Comparison of ENCODE assay signal across 8 mouse cellular contexts in the genomic region with DNA sequence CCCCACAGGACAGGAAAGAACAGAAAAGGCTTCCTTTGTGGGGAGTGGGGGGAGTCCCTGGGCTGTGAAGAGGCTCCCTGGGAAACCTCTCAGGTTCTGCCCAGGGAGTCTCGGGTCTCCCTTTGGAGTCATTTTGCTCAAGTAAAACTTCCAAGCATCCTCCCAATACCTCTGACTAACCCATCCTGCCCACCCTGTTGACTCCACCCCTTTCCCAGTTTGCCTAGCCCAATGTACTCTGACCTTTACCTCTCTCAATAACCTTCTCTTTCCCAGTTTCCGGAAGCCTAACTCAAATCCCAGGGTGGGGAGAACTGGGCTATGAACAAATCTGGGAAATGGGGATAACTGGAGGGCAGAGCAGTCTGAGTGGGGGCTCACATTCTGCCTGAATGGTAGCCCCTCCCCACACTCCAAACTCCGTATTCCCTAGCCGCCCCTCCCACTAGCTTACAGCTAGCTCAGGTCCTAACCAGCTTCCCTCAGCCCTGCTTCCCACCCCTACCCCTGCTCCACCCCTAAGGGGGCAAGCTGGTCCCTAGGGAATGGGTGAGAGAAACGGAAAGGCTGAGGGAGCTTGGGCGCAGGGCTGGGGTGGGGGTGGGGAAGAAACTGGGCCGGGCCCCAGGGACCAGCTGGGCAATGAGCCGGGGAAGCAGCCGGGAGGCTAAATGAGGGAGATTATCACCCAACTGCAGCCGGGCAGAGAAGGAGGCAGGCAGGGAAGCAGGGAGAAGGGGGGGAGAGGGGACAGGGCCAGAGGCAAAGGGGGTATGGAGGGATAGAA. TPM values are rescaled to one million over a fixed set of nuclear protein-coding genes. Genes with fewer than 3 reads are reported as not detected.
DNase-seq lines count a peak whose midpoint lies in the region; ATAC-seq lines count a peak whose summit lies in the region.

No protein-coding gene starts in this region.

- H3K4me3 ChIP-seq in kidney, embryonic 15.5 days (replicated peaks): peak overlapping the region; percentile 20; the same call in 1 of the 2 replicates
- H3K4me3 ChIP-seq in embryonic facial prominence, embryonic 14.5 days (ENCODE audit: low read depth, low read length): no peak overlapping the region
- H3K4me3 ChIP-seq in limb, embryonic 11.5 days (ENCODE audit: low read depth, low read length): no peak overlapping the region
- no peak overlapping the region for H3K4me3 ChIP-seq in neural tube, embryonic 14.5 days (ENCODE audit: low read depth, low read length)

- H3K4me2 ChIP-seq in kidney, embryonic 15.5 days: peak overlapping the region; percentile 54
- peak overlapping the region; percentile 39 for H3K4me2 ChIP-seq in embryonic facial prominence, embryonic 14.5 days (ENCODE audit: low read depth, low read length)
- peak overlapping the region; percentile 20 for H3K4me2 ChIP-seq in limb, embryonic 11.5 days (ENCODE audit: low read depth, severe bottlenecking)
- peak overlapping the region; percentile 32; the same call in 1 of the 2 replicates for H3K4me2 ChIP-seq in neural tube, embryonic 14.5 days (ENCODE audit: low read depth, low read length)

- DNase-seq in kidney, postnatal 36 days: no peak
- peak; percentile 39 for DNase-seq in embryonic facial prominence, embryonic 14.5 days (ENCODE audit: low spot score)
- DNase-seq in limb, embryonic 11.5 days (ENCODE audit: low spot score): peak; percentile 40
- no peak for DNase-seq in layer of hippocampus, adult 9-11 months
- no peak for DNase-seq in layer of hippocampus, postnatal 14 days (ENCODE audit: low spot score in 2 of 2)
- no peak for DNase-seq in gastrocnemius, postnatal 36 days

- peaks cover 70% of the 10 kb centered on the region for H3K27me3 ChIP-seq in kidney, embryonic 15.5 days
- peaks cover 71% of the 10 kb centered on the region for H3K27me3 ChIP-seq in embryonic facial prominence, embryonic 14.5 days (replicated peaks; ENCODE audit: control insufficient read depth, insufficient read depth, low read length)
- peaks cover 54% of the 10 kb centered on the region for H3K27me3 ChIP-seq in limb, embryonic 11.5 days (ENCODE audit: control insufficient read depth, insufficient read depth, low read length)
- H3K27me3 ChIP-seq in neural tube, embryonic 14.5 days (ENCODE audit: control insufficient read depth, insufficient read depth, low read length): peaks cover 4% of the 10 kb centered on the region

- peak; percentile 3; the same call in 1 of the 2 replicates for ATAC-seq in kidney, embryonic 15.5 days (replicated peaks; ENCODE audit: low FRiP score)
- peak; percentile 23 for ATAC-seq in embryonic facial prominence, embryonic 14.5 days (ENCODE audit: low read depth)
- no peak; the same call in 1 of the 2 replicates for ATAC-seq in limb, embryonic 11.5 days (ENCODE audit: insufficient number of reproducible peaks, low FRiP score, low TSS enrichment, low read depth)
- ATAC-seq in neural tube, embryonic 14.5 days (ENCODE audit: low read depth): no peak

- H3K27ac ChIP-seq in kidney, embryonic 15.5 days: peak overlapping the region; percentile 82
- H3K27ac ChIP-seq in embryonic facial prominence, embryonic 14.5 days (replicated peaks; ENCODE audit: low read depth, low read length): no peak overlapping the region
- no peak overlapping the region for H3K27ac ChIP-seq in limb, embryonic 11.5 days (replicated peaks; ENCODE audit: low read depth, low read length)
- peak overlapping the region; percentile 74; the same call in 1 of the 2 replicates for H3K27ac ChIP-seq in neural tube, embryonic 14.5 days (ENCODE audit: low read depth, low read length)

- no peaks in the 10 kb centered on the region for H3K9me3 ChIP-seq in kidney, embryonic 15.5 days (replicated peaks)
- no peaks in the 10 kb centered on the region for H3K9me3 ChIP-seq in embryonic facial prominence, embryonic 14.5 days (ENCODE audit: control insufficient read depth, low read length)
- H3K9me3 ChIP-seq in limb, embryonic 11.5 days (ENCODE audit: control insufficient read depth, low read length): no peaks in the 10 kb centered on the region
- no peaks in the 10 kb centered on the region for H3K9me3 ChIP-seq in neural tube, embryonic 14.5 days (ENCODE audit: control insufficient read depth, low read length)

- 3% methylated on average over 10 of the region's 10 CpGs for WGBS in kidney, embryonic 15.5 days
- WGBS in embryonic facial prominence, embryonic 14.5 days: 5% methylated on average over 10 of the region's 10 CpGs
- WGBS in limb, embryonic 11.5 days: 0% methylated on average over 10 of the region's 10 CpGs
- 4% methylated on average over 10 of the region's 10 CpGs for WGBS in neural tube, embryonic 14.5 days

- intact Hi-C loops in gastrocnemius, postnatal 36 days (cut with DNase I): loop anchor here (1.0 kb wide), 1 partner anchor 19 kb away; no protein-coding TSS in a partner anchor

- H3K36me3 ChIP-seq in kidney, embryonic 15.5 days: peaks cover 8% of the 10 kb centered on the region
- peaks cover 3% of the 10 kb centered on the region; the same call in 1 of the 2 replicates for H3K36me3 ChIP-seq in embryonic facial prominence, embryonic 14.5 days (ENCODE audit: control insufficient read depth, insufficient read depth, low read length)
- 0 out of 2 replicates have a peak, but pooled peaks cover 2% of the 10 kb centered on the region for H3K36me3 ChIP-seq in limb, embryonic 11.5 days (ENCODE audit: control insufficient read depth, insufficient read depth, low read length)
- no peaks in the 10 kb centered on the region for H3K36me3 ChIP-seq in neural tube, embryonic 14.5 days (ENCODE audit: control insufficient read depth, insufficient read depth, low read length)

- peaks cover 95% of the 10 kb centered on the region for H3K4me1 ChIP-seq in kidney, embryonic 15.5 days
- peaks cover 57% of the 10 kb centered on the region for H3K4me1 ChIP-seq in embryonic facial prominence, embryonic 14.5 days (ENCODE audit: control insufficient read depth, insufficient read depth, low read length)
- H3K4me1 ChIP-seq in limb, embryonic 11.5 days (ENCODE audit: control insufficient read depth, insufficient read depth, low read length): peaks cover 75% of the 10 kb centered on the region
- H3K4me1 ChIP-seq in neural tube, embryonic 14.5 days (ENCODE audit: control insufficient read depth, insufficient read depth, low read length): peaks cover 86% of the 10 kb centered on the region

- H3K9ac ChIP-seq in kidney, embryonic 15.5 days: no peak overlapping the region
- 0 out of 2 replicates have a peak overlapping the region, but pooled peaks have one; percentile 15 for H3K9ac ChIP-seq in embryonic facial prominence, embryonic 14.5 days (ENCODE audit: low read depth, low read length)
- no peak overlapping the region for H3K9ac ChIP-seq in limb, embryonic 11.5 days (ENCODE audit: low read length)
- H3K9ac ChIP-seq in neural tube, embryonic 14.5 days (replicated peaks; ENCODE audit: low read depth, low read length): peak overlapping the region; percentile 37; the same call in 1 of the 2 replicates

RNA-seq across cellular contexts. Expression of a gene that starts 2.8 kb away (rescaled TPM):
- polyA plus RNA-seq in kidney, embryonic 15.5 days (2015; fragmentation: Nextera tagmentation; extraction: Ambion mirVana): 1.5 and 2.1 TPM in 2 replicates
- 0.16 and 0.18 TPM in 2 replicates for polyA plus RNA-seq in embryonic facial prominence, embryonic 14.5 days (2014; fragmentation: Nextera tagmentation; extraction: Ambion mirVana)
- 0.07 and 0.13 TPM in 2 replicates for polyA plus RNA-seq in limb, embryonic 11.5 days (2014; fragmentation: Nextera tagmentation; extraction: Ambion mirVana)
- 4.7 and 6.9 TPM in 2 replicates for polyA plus RNA-seq in neural tube, embryonic 14.5 days (2014; fragmentation: Nextera tagmentation; extraction: Ambion mirVana)
- total RNA-seq in layer of hippocampus, postnatal 14 days (2021): 10 to 100 TPM; 14.3 to 14.7 TPM
- not detected for total RNA-seq in gastrocnemius, postnatal 36 days (2021)

RNA-seq across cellular contexts. Expression of a gene that starts 11.7 kb away (rescaled TPM):
- polyA plus RNA-seq in kidney, embryonic 15.5 days (2015; fragmentation: Nextera tagmentation; extraction: Ambion mirVana): 74.7 and 78.7 TPM in 2 replicates
- polyA plus RNA-seq in embryonic facial prominence, embryonic 14.5 days (2014; fragmentation: Nextera tagmentation; extraction: Ambion mirVana): 74.2 and 82.9 TPM in 2 replicates
- 44.9 and 49.9 TPM in 2 replicates for polyA plus RNA-seq in limb, embryonic 11.5 days (2014; fragmentation: Nextera tagmentation; extraction: Ambion mirVana)
- 58.6 and 64.5 TPM in 2 replicates for polyA plus RNA-seq in neural tube, embryonic 14.5 days (2014; fragmentation: Nextera tagmentation; extraction: Ambion mirVana)
- 10 to 100 TPM; 56.0 to 62.2 TPM for total RNA-seq in layer of hippocampus, postnatal 14 days (2021)
- 10 to 100 TPM; 35.4 to 35.5 TPM for total RNA-seq in gastrocnemius, postnatal 36 days (2021)

RNA-seq across cellular contexts. Expression of a gene that starts 31.6 kb away (rescaled TPM):
- 35.5 and 40.6 TPM in 2 replicates for polyA plus RNA-seq in kidney, embryonic 15.5 days (2015; fragmentation: Nextera tagmentation; extraction: Ambion mirVana)
- 65.1 and 66.0 TPM in 2 replicates for polyA plus RNA-seq in embryonic facial prominence, embryonic 14.5 days (2014; fragmentation: Nextera tagmentation; extraction: Ambion mirVana)
- polyA plus RNA-seq in limb, embryonic 11.5 days (2014; fragmentation: Nextera tagmentation; extraction: Ambion mirVana): 14.2 and 16.1 TPM in 2 replicates
- polyA plus RNA-seq in neural tube, embryonic 14.5 days (2014; fragmentation: Nextera tagmentation; extraction: Ambion mirVana): 44.7 and 45.4 TPM in 2 replicates
- total RNA-seq in layer of hippocampus, postnatal 14 days (2021): 10 to 100 TPM; 71.2 to 78.5 TPM
- 1 to 10 TPM; 6.2 to 7.0 TPM for total RNA-seq in gastrocnemius, postnatal 36 days (2021)

RNA-seq across cellular contexts. Expression of a gene that starts 31.9 kb away (rescaled TPM):
- 0.63 and 1.2 TPM in 2 replicates for polyA plus RNA-seq in kidney, embryonic 15.5 days (2015; fragmentation: Nextera tagmentation; extraction: Ambion mirVana)
- polyA plus RNA-seq in embryonic facial prominence, embryonic 14.5 days (2014; fragmentation: Nextera tagmentation; extraction: Ambion mirVana): 1.3 and 1.6 TPM in 2 replicates
- 0.17 and 0.18 TPM in 2 replicates for polyA plus RNA-seq in limb, embryonic 11.5 days (2014; fragmentation: Nextera tagmentation; extraction: Ambion mirVana)
- polyA plus RNA-seq in neural tube, embryonic 14.5 days (2014; fragmentation: Nextera tagmentation; extraction: Ambion mirVana): 34.0 and 38.3 TPM in 2 replicates
- 10 to 100 TPM; 53.3 to 62.5 TPM for total RNA-seq in layer of hippocampus, postnatal 14 days (2021)
- under 1 TPM; 0.12 to 0.26 TPM for total RNA-seq in gastrocnemius, postnatal 36 days (2021)

RNA-seq across cellular contexts. Expression of a gene that starts 58.8 kb away (rescaled TPM):
- 67.2 and 80.1 TPM in 2 replicates for polyA plus RNA-seq in kidney, embryonic 15.5 days (2015; fragmentation: Nextera tagmentation; extraction: Ambion mirVana)
- 98.7 and 102 TPM in 2 replicates for polyA plus RNA-seq in embryonic facial prominence, embryonic 14.5 days (2014; fragmentation: Nextera tagmentation; extraction: Ambion mirVana)
- 67.4 and 72.5 TPM in 2 replicates for polyA plus RNA-seq in limb, embryonic 11.5 days (2014; fragmentation: Nextera tagmentation; extraction: Ambion mirVana)
- polyA plus RNA-seq in neural tube, embryonic 14.5 days (2014; fragmentation: Nextera tagmentation; extraction: Ambion mirVana): 18.7 and 21.4 TPM in 2 replicates
- 10 to 100 TPM; 25.2 to 27.0 TPM for total RNA-seq in layer of hippocampus, postnatal 14 days (2021)
- total RNA-seq in gastrocnemius, postnatal 36 days (2021): 10 to 100 TPM; 41.4 to 52.1 TPM

Comparison
In these comparisons a context has a peak if more than half of its experiments do, and no peak if none do; other contexts are left out.
1. ATAC-seq: peak in kidney, embryonic 15.5 days (single experiment) and embryonic facial prominence, embryonic 14.5 days (single experiment); none in limb, embryonic 11.5 days (single experiment) and neural tube, embryonic 14.5 days (single experiment).
2. H3K27ac ChIP-seq: peak in kidney, embryonic 15.5 days (single experiment) and neural tube, embryonic 14.5 days (single experiment); none in embryonic facial prominence, embryonic 14.5 days (single experiment) and limb, embryonic 11.5 days (single experiment).
3. H3K9ac ChIP-seq: peak in embryonic facial prominence, embryonic 14.5 days (single experiment) and neural tube, embryonic 14.5 days (single experiment); none in kidney, embryonic 15.5 days (single experiment) and limb, embryonic 11.5 days (single experiment).
4. DNase-seq: peak in embryonic facial prominence, embryonic 14.5 days (single experiment) and limb, embryonic 11.5 days (single experiment); none in kidney, postnatal 36 days (0 of 2), layer of hippocampus, adult 9-11 months (single experiment), layer of hippocampus, postnatal 14 days (0 of 2) and gastrocnemius, postnatal 36 days (0 of 2).
5. Peak in every context shown above with its lines, with median percentiles within 50 percentile points of each other: H3K4me2 ChIP-seq.